Comparison of ENCODE assay signal across 8 mouse cellular contexts in genomic region chr9:31210749-31211689, GRCm38 (mm10). TPM values are rescaled to one million over a fixed set of nuclear protein-coding genes. Genes with fewer than 3 reads are reported as not detected.
DNase-seq lines count a peak whose midpoint lies in the region; ATAC-seq lines count a peak whose summit lies in the region.

No protein-coding gene starts in this region.

- peak overlapping the region; percentile 96 for H3K4me3 ChIP-seq in forebrain, embryonic 13.5 days

- ATAC-seq in cerebellum, adult (ENCODE audit: insufficient number of reproducible peaks, low FRiP score, low TSS enrichment): peak; percentile 27; the same call in 1 of the 2 replicates
- ATAC-seq in forebrain, embryonic 13.5 days: peak; percentile 37

- intact Hi-C loops in heart, postnatal 25 days (cut with DNase I): no loop called here

- WGBS in forebrain, embryonic 13.5 days: under 1% methylated on average over 75 of the region's 93 CpGs

- no peaks in the 10 kb centered on the region for H3K36me3 ChIP-seq in forebrain, embryonic 13.5 days (ENCODE audit: poor library complexity, severe bottlenecking)

- H3K4me1 ChIP-seq in forebrain, embryonic 13.5 days: peaks cover 40% of the 10 kb centered on the region

- DNase-seq in Muller cell, postnatal 12 days (ENCODE audit: inconsistent ontology term): peak; percentile 58
- peak; percentile 15 for DNase-seq in heart, postnatal 25 days (ENCODE audit: low spot score)
- DNase-seq in layer of hippocampus, adult 9-11 months: peak; percentile 14
- peak; percentile 54 for DNase-seq in lung, postnatal 36 days
- peak; percentile 48 for DNase-seq in right cerebral cortex, postnatal 14 days
- no peak for DNase-seq in adipocyte (ENCODE audit: low spot score)

- H3K9ac ChIP-seq in forebrain, embryonic 13.5 days: peak overlapping the region; percentile 95

- H3K4me2 ChIP-seq in forebrain, embryonic 13.5 days: peak overlapping the region; percentile 95

- H3K27ac ChIP-seq in forebrain, embryonic 13.5 days: peak overlapping the region; percentile 95

- H3K27me3 ChIP-seq in forebrain, embryonic 13.5 days: no peaks in the 10 kb centered on the region

- no peaks in the 10 kb centered on the region for H3K9me3 ChIP-seq in forebrain, embryonic 13.5 days (replicated peaks)

RNA-seq across cellular contexts. Expression of gene Aplp2, which starts 0.6 kb away (rescaled TPM):
- 181 and 195 TPM in 2 replicates for polyA plus RNA-seq in forebrain, embryonic 13.5 days (2015; fragmentation: Nextera tagmentation; extraction: Ambion mirVana)
- 100 to 1,000 TPM; 285 to 296 TPM for total RNA-seq in heart, postnatal 25 days (2021)
